Mouse (Mus musculus): ENCODE measurements around the gene Ctdspl2. TPM values are rescaled to one million over a fixed set of nuclear protein-coding genes. Genes with fewer than 3 reads are reported as not detected.

Gene Ctdspl2
- polyA plus RNA-seq, 1 experiment from 2014 or later: 49.5 TPM

GRCm38 (mm10) chr2:122043926-122044325 is 88.1 kb downstream of the Ctdspl2 start:
- no peak overlapping the region for H3K4me2 ChIP-seq (replicated peaks; ENCODE audit: low read depth, low read length)
- peaks cover 12% of the 10 kb centered on the region for H3K36me3 ChIP-seq (ENCODE audit: insufficient read depth, low read length)
- no peaks in the 10 kb centered on the region for H3K27me3 ChIP-seq (ENCODE audit: insufficient read depth, low read length)
- H3K4me3 ChIP-seq (ENCODE audit: low read length): no peak overlapping the region
- H3K4me1 ChIP-seq (ENCODE audit: insufficient read depth, low read length): no peaks in the 10 kb centered on the region
- no peak overlapping the region for H3K9ac ChIP-seq (replicated peaks; ENCODE audit: low read length)
- no peaks in the 10 kb centered on the region for H3K9me3 ChIP-seq (ENCODE audit: low read length)
- no peak for ATAC-seq (ENCODE audit: low FRiP score, low TSS enrichment)
- no peak overlapping the region for H3K27ac ChIP-seq (ENCODE audit: low read length)

- Histone ChIP-seq H3K4me3 (ENCODE audit: low read length) (no peak overlapping the region), H3K27me3 (ENCODE audit: insufficient read depth, low read length) (no peaks in the 10 kb centered on the region), H3K9ac (replicated peaks; ENCODE audit: low read length) (no peak overlapping the region), H3K27ac (ENCODE audit: low read length) (no peak overlapping the region), H3K4me1 (ENCODE audit: insufficient read depth, low read length) (no peaks in the 10 kb centered on the region), H3K9me3 (ENCODE audit: low read length) (no peaks in the 10 kb centered on the region), H3K36me3 (ENCODE audit: insufficient read depth, low read length) (peaks cover 26% of the 10 kb centered on the region), H3K4me2 (replicated peaks; ENCODE audit: low read depth, low read length) (no peak overlapping the region)
- no peak for ATAC-seq (ENCODE audit: low FRiP score, low TSS enrichment)
- WGBS: 95% methylated on average over 11 of the region's 11 CpGs
Measured at GRCm38 (mm10) chr2:122059365-122060115, 103.7 kb downstream of the Ctdspl2 start.

Small RNAs within 50 kb of the gene (microRNA-seq; reads per million reads assigned to microRNA genes)
- gene Gm47314: not detected

Other genes starting within 250 kb of the Ctdspl2 start
- gene Frmd5, start 148.9 kb upstream of the Ctdspl2 start, polyA plus RNA-seq (2015; fragmentation: Nextera tagmentation; extraction: Ambion mirVana): 1.5 and 1.8 TPM in 2 replicates
- gene Casc4, start 89.0 kb upstream of the Ctdspl2 start, polyA plus RNA-seq (2015; fragmentation: Nextera tagmentation; extraction: Ambion mirVana): 15.0 and 20.2 TPM in 2 replicates
- 0.22 and 0.25 TPM in 2 replicates for gene Mageb3, start 91 bp downstream of the Ctdspl2 start, polyA plus RNA-seq (2015; fragmentation: Nextera tagmentation; extraction: Ambion mirVana)
- gene Eif3j1, start 72.5 kb downstream of the Ctdspl2 start, polyA plus RNA-seq (2015; fragmentation: Nextera tagmentation; extraction: Ambion mirVana): 9.6 and 10.9 TPM in 2 replicates
- 8.8 and 9.3 TPM in 2 replicates for gene Spg11, start 162.4 kb downstream of the Ctdspl2 start, polyA plus RNA-seq (2015; fragmentation: Nextera tagmentation; extraction: Ambion mirVana)
- gene B2m, start 191.7 kb downstream of the Ctdspl2 start, polyA plus RNA-seq (2015; fragmentation: Nextera tagmentation; extraction: Ambion mirVana): 221 and 232 TPM in 2 replicates
- gene Trim69, start 204.7 kb downstream of the Ctdspl2 start, polyA plus RNA-seq (2015; fragmentation: Nextera tagmentation; extraction: Ambion mirVana): not detected in 2 replicates
- gene Patl2, start 230.2 kb downstream of the Ctdspl2 start, polyA plus RNA-seq (2015; fragmentation: Nextera tagmentation; extraction: Ambion mirVana): not detected in 2 replicates
- not detected in 2 replicates for gene Terb2, start 230.3 kb downstream of the Ctdspl2 start, polyA plus RNA-seq (2015; fragmentation: Nextera tagmentation; extraction: Ambion mirVana)